Mouse (Mus musculus) bone marrow, adult 2 months (tissue): ENCODE data around the gene Tesk1. TPM values are rescaled to one million over a fixed set of nuclear protein-coding genes. Genes with fewer than 3 reads are reported as not detected.
A peak's percentile ranks its signal among the peaks of the same experiment; 100 is the strongest.

Source experiments
- H3K27ac ChIP-seq: fragments of 200-500 bp; 2 replicates; pipeline ENCODE4 v1.5.1; 2012; ENCODE audit warnings: low read depth, mild to moderate bottlenecking, control low read depth, inconsistent platforms, low read length; ENCODE audit not compliant: control insufficient read depth, poor library complexity, insufficient read depth
- H3K4me1 ChIP-seq: fragments of 200-500 bp; 2 replicates; pipeline ENCODE4 v1.6.1; 2011; ENCODE audit warnings: low read length; ENCODE audit not compliant: control insufficient read depth, insufficient read depth
- H3K4me3 ChIP-seq: fragments of 200-500 bp; replicated peaks from 2 replicates; pipeline ENCODE3; 2011; ENCODE audit warnings: mild to moderate bottlenecking, low read depth, low read length, control low read depth; ENCODE audit not compliant: control insufficient read depth
- CTCF ChIP-seq: fragments of 200-500 bp; IDR thresholded peaks from 2 replicates; pipeline ENCODE4 v1.5.1; 2011; ENCODE audit warnings: low read length, control low read depth; ENCODE audit not compliant: control insufficient read depth, insufficient read depth
- POLR2A ChIP-seq: fragments of 200-500 bp; IDR thresholded peaks from 2 replicates; pipeline ENCODE4 v1.6.1; 2011; ENCODE audit warnings: low read depth, mild to moderate bottlenecking, control low read depth, low read length, borderline replicate concordance; ENCODE audit not compliant: control insufficient read depth
- WGBS: fragments of 180-500 bp; shearing (Covaris S2); methylation state at CpG from one replicate; pipeline ENCODE4 v1.1.7; 2018; 5-methylcytosine and 5-hydroxymethylcytosine counted together
- polyA plus RNA-seq: library from polyadenylated mRNA; stranded (reverse); fragments of >200 nt; gene quantifications from 2 replicates; pipeline ENCODE4 v1.2.4, GENCODE M21; 2011; ENCODE audit warnings: low replicate concordance; ENCODE audit not compliant: missing spikeins, insufficient read depth, insufficient read length

Gene Tesk1
- polyA plus RNA-seq, 1 experiment = 6.0 TPM

- WGBS = 67% methylated on average over 5 of the region's 5 CpGs
- Histone ChIP-seq H3K4me1 (peaks cover 2% of the 10 kb centered on the region; the same call in 1 of the 2 replicates), H3K4me3 (no peak overlapping the region), H3K27ac (no peak overlapping the region)
- TF ChIP-seq POLR2A (no peak), CTCF (no peak)
Measured at GRCm38 (mm10) chr4:43490801-43491200, 49.1 kb downstream of the Tesk1 start.

GRCm38 (mm10) chr4:43492101-43492820 lies 50.5 kb downstream of the Tesk1 start:
- H3K4me3 ChIP-seq = peak overlapping the region; percentile 43
- TF ChIP-seq POLR2A (no peak), CTCF (no peak)
- peaks cover 2% of the 10 kb centered on the region; the same call in 1 of the 2 replicates for H3K4me1 ChIP-seq
- WGBS = 22% methylated on average over 12 of the region's 12 CpGs
- peak overlapping the region; percentile 56 for H3K27ac ChIP-seq

GRCm38 (mm10) chr4:43492821-43493185 lies 51.1 kb downstream of the Tesk1 start, which contains the start of gene Ccdc107:
Gene Ccdc107, plus strand, starts transcription at chr4:43492900.
- TF ChIP-seq POLR2A (no peak), CTCF (peak; percentile 12; the same call in 1 of the 2 replicates)
- Histone ChIP-seq H3K4me1 (peaks cover 3% of the 10 kb centered on the region; the same call in 1 of the 2 replicates), H3K27ac (peak within 1 kb of the TSS; percentile 80), H3K4me3 (peak within 1 kb of the TSS; percentile 65)
- WGBS = under 1% methylated on average over 25 of the region's 25 CpGs

GRCm38 (mm10) chr4:43493186-43493845 lies 51.6 kb downstream of the Tesk1 start:
- peak overlapping the region; percentile 80 for H3K27ac ChIP-seq
- peak overlapping the region; percentile 65 for H3K4me3 ChIP-seq
- under 1% methylated on average over 47 of the region's 47 CpGs for WGBS
- peaks cover 4% of the 10 kb centered on the region; the same call in 1 of the 2 replicates for H3K4me1 ChIP-seq
- no peak for TF ChIP-seq CTCF
- TF ChIP-seq POLR2A = peak; percentile 83; the same call in 1 of the 2 replicates

GRCm38 (mm10) chr4:43493846-43494240 lies 52.1 kb downstream of the Tesk1 start:
- H3K27ac ChIP-seq = peak overlapping the region; percentile 80
- peak overlapping the region; percentile 65 for H3K4me3 ChIP-seq
- under 1% methylated on average over 9 of the region's 9 CpGs for WGBS
- peaks cover 4% of the 10 kb centered on the region; the same call in 1 of the 2 replicates for H3K4me1 ChIP-seq
- TF ChIP-seq POLR2A = no peak
- no peak for TF ChIP-seq CTCF

GRCm38 (mm10) chr4:43496587-43496986 lies 54.8 kb downstream of the Tesk1 start:
- Histone ChIP-seq H3K4me3 (no peak overlapping the region), H3K4me1 (peaks cover 8% of the 10 kb centered on the region), H3K27ac (no peak overlapping the region)
- 76% methylated on average over 6 of the region's 6 CpGs for WGBS
- TF ChIP-seq CTCF (no peak), POLR2A (no peak)

GRCm38 (mm10) chr4:43497405-43497804 lies 55.7 kb downstream of the Tesk1 start:
- H3K27ac ChIP-seq = no peak overlapping the region
- no peak overlapping the region for H3K4me3 ChIP-seq
- TF ChIP-seq CTCF = no peak
- TF ChIP-seq POLR2A = no peak
- WGBS = 92% methylated on average over 8 of the region's 8 CpGs
- H3K4me1 ChIP-seq = peaks cover 8% of the 10 kb centered on the region

Other genes with a start within 250 kb of the Tesk1 start
- not detected in 2 replicates for gene Atp8b5, start 174.8 kb upstream of the Tesk1 start, polyA plus RNA-seq
- 3.4 and 14.7 TPM in 2 replicates for gene Rusc2, start 60.0 kb upstream of the Tesk1 start, polyA plus RNA-seq
- not detected in 2 replicates for gene Fam166b, start 12.8 kb upstream of the Tesk1 start, polyA plus RNA-seq
- 186 and 275 TPM in 2 replicates for gene Cd72, start 12.7 kb downstream of the Tesk1 start, polyA plus RNA-seq
- gene Sit1, start 41.8 kb downstream of the Tesk1 start, polyA plus RNA-seq = 1.1 TPM in 1 of 2 replicates, not detected in the other
- 37.7 and 76.5 TPM in 2 replicates for gene Ccdc107, start 51.0 kb downstream of the Tesk1 start, polyA plus RNA-seq
- 88.6 and 105 TPM in 2 replicates for gene Arhgef39, start 57.8 kb downstream of the Tesk1 start, polyA plus RNA-seq
- gene Car9, start 65.0 kb downstream of the Tesk1 start, polyA plus RNA-seq = 1.5 TPM in 1 of 2 replicates, not detected in the other
- gene Tpm2, start 81.8 kb downstream of the Tesk1 start, polyA plus RNA-seq = 60.9 and 83.6 TPM in 2 replicates
- gene Creb3, start 120.4 kb downstream of the Tesk1 start, polyA plus RNA-seq = 10.5 and 20.9 TPM in 2 replicates
- gene Tln1, start 120.8 kb downstream of the Tesk1 start, polyA plus RNA-seq = 394 and 621 TPM in 2 replicates
- gene Rgp1, start 136.8 kb downstream of the Tesk1 start, polyA plus RNA-seq = 20.1 and 43.5 TPM in 2 replicates
- 16.5 and 29.8 TPM in 2 replicates for gene Gba2, start 136.9 kb downstream of the Tesk1 start, polyA plus RNA-seq
- not detected in 2 replicates for gene Msmp, start 142.6 kb downstream of the Tesk1 start, polyA plus RNA-seq
- 2.0 and 3.7 TPM in 2 replicates for gene Npr2, start 190.0 kb downstream of the Tesk1 start, polyA plus RNA-seq
- 3.0 TPM in 1 of 2 replicates, not detected in the other for gene Spag8, start 211.7 kb downstream of the Tesk1 start, polyA plus RNA-seq
- gene Hint2, start 214.5 kb downstream of the Tesk1 start, polyA plus RNA-seq = 40.6 and 53.3 TPM in 2 replicates
- gene Tmem8b, start 227.0 kb downstream of the Tesk1 start, polyA plus RNA-seq = 1.7 and 1.8 TPM in 2 replicates
- gene Fam221b, start 227.2 kb downstream of the Tesk1 start, polyA plus RNA-seq = not detected in 2 replicates